Mouse (Mus musculus) CH12.LX (cell line): Measurements from ENCODE around the gene Tmem100. TPM values are rescaled to one million over a fixed set of nuclear protein-coding genes. Genes with fewer than 3 reads are reported as not detected.

Source experiments
- DNase-seq: peaks from one replicate; pipeline ENCODE4 v3.0.0-alpha.2; 2013; ENCODE audit errors: extremely low read depth
- H3K27ac ChIP-seq: 2 replicates; pipeline ENCODE4 v1.5.1; 2012; ENCODE audit warnings: low read depth, mild to moderate bottlenecking, control low read depth, moderate library complexity; ENCODE audit not compliant: insufficient read depth
- H3K27me3 ChIP-seq: replicated peaks from 2 replicates; pipeline ENCODE3; 2012; ENCODE audit warnings: inconsistent platforms
- H3K36me3 ChIP-seq, 2 experiments: replicated peaks in 1 of 2; 2 replicates each; pipeline versions ENCODE3 to v1.6.1; 2012; ENCODE audit warnings: inconsistent platforms in 1 of 2, low read length in 1 of 2, mild to moderate bottlenecking in 1 of 2, mixed read lengths in 1 of 2, moderate library complexity in 1 of 2; ENCODE audit not compliant: control insufficient read depth in 1 of 2, insufficient read depth in 1 of 2
- H3K4me1 ChIP-seq, 2 experiments: 2 replicates each; pipeline ENCODE4 v1.6.1; 2012; ENCODE audit warnings: inconsistent platforms in 1 of 2, moderate library complexity in 1 of 2; ENCODE audit not compliant: insufficient read depth in 2 of 2, control insufficient read depth in 1 of 2
- H3K4me2 ChIP-seq: 2 replicates; pipeline ENCODE4 v1.6.1; 2012; ENCODE audit warnings: low read depth, mild to moderate bottlenecking, control low read depth; ENCODE audit not compliant: poor library complexity, insufficient read depth, severe bottlenecking
- H3K4me3 ChIP-seq, 3 experiments: fragments of 150-350 bp in 1 of 3; sonication (generic) in 1 of 3; replicated peaks in 1 of 3; 2 replicates each; pipeline versions ENCODE3 to v1.5.1; 2011 to 2012; ENCODE audit warnings: low read depth in 2 of 3, low read length in 2 of 3, mild to moderate bottlenecking in 2 of 3, moderate library complexity in 2 of 3, control low read depth in 1 of 3, improper control_type of control experiment in 1 of 3, inconsistent platforms in 1 of 3, mixed read lengths in 1 of 3; ENCODE audit not compliant: poor library complexity in 1 of 3
- H3K79me2 ChIP-seq: replicated peaks from 2 replicates; pipeline ENCODE4 v1.6.1; 2012; ENCODE audit warnings: mild to moderate bottlenecking, moderate library complexity; ENCODE audit not compliant: control insufficient read depth, poor library complexity, insufficient read depth, severe bottlenecking; ENCODE audit errors: extremely low read depth
- H3K9ac ChIP-seq: 2 replicates; pipeline ENCODE4 v1.6.1; 2012; ENCODE audit warnings: low read depth, mild to moderate bottlenecking, control low read depth, moderate library complexity; ENCODE audit not compliant: insufficient read depth
- H3K9me3 ChIP-seq: replicated peaks from 2 replicates; pipeline ENCODE3; 2012; ENCODE audit warnings: low read length, inconsistent platforms, mixed read lengths
- BHLHE40 ChIP-seq: IDR thresholded peaks from 2 replicates; pipeline ENCODE4 v1.6.1; 2011; ENCODE audit warnings: mild to moderate bottlenecking, low read depth, low read length, improper control_type of control experiment
- CHD2 ChIP-seq: IDR thresholded peaks from 2 replicates; pipeline ENCODE4 v1.6.1; 2011; ENCODE audit warnings: low read length, improper control_type of control experiment
- CTCF ChIP-seq, 2 experiments: IDR thresholded peaks in 1 of 2; conservative IDR thresholded peaks in 1 of 2; 2 replicates each; pipeline ENCODE4 v1.5.1; 2011 to 2012; ENCODE audit warnings: low read depth in 2 of 2, low read length in 2 of 2, improper control_type of control experiment in 1 of 2, inconsistent platforms in 1 of 2, mild to moderate bottlenecking in 1 of 2, moderate library complexity in 1 of 2
- EP300 ChIP-seq: IDR thresholded peaks from 2 replicates; pipeline ENCODE4 v1.6.1; 2011; ENCODE audit warnings: low read length, improper control_type of control experiment
- ETS1 ChIP-seq: conservative IDR thresholded peaks from 2 replicates; pipeline ENCODE4 v1.6.1; 2012; ENCODE audit warnings: low read depth, mild to moderate bottlenecking, inconsistent platforms, low read length, improper control_type of control experiment, moderate library complexity
- GABPA ChIP-seq: IDR thresholded peaks from 2 replicates; pipeline ENCODE4 v1.6.1; 2012; ENCODE audit warnings: low read depth, low read length, improper control_type of control experiment, inconsistent platforms; ENCODE audit not compliant: insufficient replicate concordance
- MAFK ChIP-seq: IDR thresholded peaks from 2 replicates; pipeline ENCODE4 v1.6.1; 2011; ENCODE audit warnings: low read length, improper control_type of control experiment; ENCODE audit not compliant: insufficient replicate concordance
- MAX ChIP-seq: IDR thresholded peaks from 2 replicates; pipeline ENCODE4 v1.6.1; 2011; ENCODE audit warnings: low read length, improper control_type of control experiment
- MEF2A ChIP-seq: IDR thresholded peaks from 2 replicates; pipeline ENCODE4 v1.6.1; 2014; ENCODE audit warnings: low read depth, mild to moderate bottlenecking, inconsistent platforms, low read length, improper control_type of control experiment, borderline replicate concordance
- PAX5 ChIP-seq: IDR thresholded peaks from 2 replicates; pipeline ENCODE4 v1.6.1; 2012; ENCODE audit warnings: low read length, inconsistent platforms, mixed read lengths
- RAD21 ChIP-seq: IDR thresholded peaks from 2 replicates; pipeline ENCODE4 v1.6.1; 2011; ENCODE audit warnings: low read depth, mild to moderate bottlenecking, low read length, improper control_type of control experiment, moderate library complexity
- RCOR1 ChIP-seq: conservative IDR thresholded peaks from 2 replicates; pipeline ENCODE4 v1.6.1; 2012; ENCODE audit warnings: low read depth, mild to moderate bottlenecking, inconsistent platforms, low read length, improper control_type of control experiment
- SIN3A ChIP-seq: IDR thresholded peaks from 2 replicates; pipeline ENCODE4 v1.6.1; 2012; ENCODE audit warnings: low read length, improper control_type of control experiment, inconsistent platforms
- TCF12 ChIP-seq: IDR thresholded peaks from 2 replicates; pipeline ENCODE4 v1.6.1; 2014; ENCODE audit warnings: low read depth, mild to moderate bottlenecking, inconsistent platforms, low read length, improper control_type of control experiment
- ZC3H11A ChIP-seq: IDR thresholded peaks from 2 replicates; pipeline ENCODE4 v1.6.1; 2012; ENCODE audit warnings: low read depth, mild to moderate bottlenecking, inconsistent platforms, low read length, improper control_type of control experiment
- ZNF384 ChIP-seq: IDR thresholded peaks from 2 replicates; pipeline ENCODE4 v1.6.1; 2012; ENCODE audit warnings: low read depth, low read length, improper control_type of control experiment, inconsistent platforms
- dilution Hi-C: fragments of 300-500 bp; cut with MboI; formaldehyde crosslinking; loops from 2 replicates; pipeline ENCODE4 v1.14.3; 2020; ENCODE audit warnings: low sequenced_read_pairs; ENCODE audit not compliant: extremely low pct_unique_long_range_greater_than_20kb, extremely low pct_ligation_motif_present
- in situ Hi-C: fragments of 300-500 bp; cut with MboI; formaldehyde crosslinking; loops from 3 replicates; pipeline ENCODE4 v1.14.3; 2019; ENCODE audit warnings: low sequenced_read_pairs, low pct_ligation_motif_present, low pct_unique_long_range_greater_than_20kb, mixed read lengths
- polyA plus RNA-seq: library from polyadenylated mRNA; unstranded; fragments of >175 nt; gene quantifications from 2 replicates; pipeline ENCODE4 v1.2.1, GENCODE M21; 2012; ENCODE audit warnings: low read depth; ENCODE audit not compliant: insufficient read length
- total RNA-seq, 2 experiments: library from RNA; depleted of rRNA; stranded (reverse); fragments of 300-350 nt in 1 of 2; fragments of >200 nt in 1 of 2; gene quantifications; 2 replicates each; pipeline ENCODE4 v1.2.3; 2012 to 2014

Tmem100 gene
- total and polyA plus RNA-seq, 3 experiments, result 0.30 to 3.5 (median 1.0) TPM

DNA sequence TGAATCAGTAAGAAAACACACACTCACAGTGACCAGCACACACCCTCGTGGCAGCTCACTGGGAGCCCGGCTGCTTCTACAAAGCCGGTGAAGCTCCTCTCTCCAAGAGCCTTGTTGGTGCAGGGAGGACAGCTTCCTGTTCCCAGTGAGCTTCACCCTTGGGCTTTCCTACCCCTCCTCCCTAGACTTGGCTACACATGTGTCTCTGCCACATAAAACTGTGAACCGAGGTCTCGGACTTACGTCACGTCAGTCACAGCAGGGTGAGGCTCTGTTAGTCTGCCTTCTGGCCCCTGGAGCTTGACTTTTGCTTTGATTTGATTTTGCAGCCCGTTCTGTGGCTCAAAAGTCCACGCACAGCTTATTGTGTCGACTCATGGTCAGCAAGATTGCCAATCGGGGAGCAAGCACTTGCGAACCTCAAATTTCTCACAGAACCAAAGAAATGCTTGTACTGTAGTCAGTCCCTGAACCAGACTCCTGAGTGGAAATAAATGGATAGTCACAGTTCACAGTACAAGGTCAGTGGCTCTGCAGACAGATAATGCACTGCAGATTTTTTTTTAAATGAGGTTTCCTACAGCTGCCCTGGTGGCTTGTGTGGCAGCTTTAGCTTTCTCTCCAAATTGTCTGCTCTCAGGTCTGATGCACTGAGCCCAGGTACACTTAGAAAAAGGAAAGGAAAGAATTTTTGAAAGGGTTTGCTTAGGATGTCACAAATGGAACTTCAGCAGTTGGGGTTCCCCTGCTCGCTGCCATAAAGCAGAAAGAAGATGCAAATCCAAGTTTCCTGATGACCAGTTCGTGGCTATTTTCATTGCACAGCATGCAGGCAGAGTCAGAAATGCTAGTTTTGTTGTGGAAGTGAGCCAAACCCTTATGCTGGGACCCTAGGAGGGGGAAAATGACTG is 4.0 kb upstream of the Tmem100 start:
- peak overlapping the region; percentile 47 for H3K4me2 ChIP-seq
- dilution Hi-C loops, result no loop called here

DNA sequence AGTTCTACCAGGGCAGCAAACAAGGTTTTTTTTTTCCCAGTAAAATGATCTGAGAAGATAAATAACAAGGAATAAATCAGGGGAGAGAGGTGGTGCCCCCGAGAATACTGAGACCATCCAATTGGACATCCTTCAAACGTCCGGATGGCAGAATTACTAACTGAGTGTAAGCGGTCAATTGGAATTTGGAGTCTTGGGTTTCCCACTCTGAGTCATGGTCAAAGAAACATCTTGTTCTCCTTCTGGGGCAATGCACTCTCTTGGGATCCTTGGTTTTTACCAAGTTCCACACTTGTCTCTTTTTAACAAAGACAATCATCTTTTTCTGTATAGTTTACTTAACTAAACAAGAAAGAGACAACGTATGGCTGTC is 3.4 kb upstream of the Tmem100 start:
- TF ChIP-seq MAX, result no peak
- TF ChIP-seq EP300, result peak; percentile 11; the same call in 1 of the 2 replicates
- TF ChIP-seq MEF2A, result 0 out of 2 replicates have a peak, but pooled peaks have one; percentile 2
- H3K27me3 ChIP-seq, result peaks cover 6% of the 10 kb centered on the region
- in situ Hi-C loops, result no loop called here
- no peak overlapping the region for H3K9ac ChIP-seq
- DNase-seq, result no peak
- no peaks in the 10 kb centered on the region for H3K9me3 ChIP-seq
- no peak overlapping the region for H3K27ac ChIP-seq
- dilution Hi-C loops, result no loop called here
- no peaks in the 10 kb centered on the region for H3K36me3 ChIP-seq
- peaks cover 15 to 63% of the 10 kb centered on the region in 2 experiments for H3K4me1 ChIP-seq
- H3K4me3 ChIP-seq, result no peak overlapping the region
- H3K79me2 ChIP-seq, result no peaks in the 10 kb centered on the region
- peak overlapping the region; percentile 47 for H3K4me2 ChIP-seq

More for the DNA sequence above, 4.0 kb upstream of the Tmem100 start:
- Histone ChIP-seq H3K4me3 (peak overlapping the region in 1 of 3 experiments; percentile 16), H3K27ac (no peak overlapping the region), H3K27me3 (peaks cover 2% of the 10 kb centered on the region), H3K4me1 (peaks cover 15 to 59% of the 10 kb centered on the region in 2 experiments)
- in situ Hi-C loops, result no loop called here
- peak; percentile 50 for TF ChIP-seq ETS1
- 0 out of 2 replicates have a peak, but pooled peaks have one; percentile 20 for TF ChIP-seq MAFK
- peak; percentile 23 for TF ChIP-seq EP300
- TF ChIP-seq PAX5, result no peak
- TF ChIP-seq ZC3H11A, result no peak
- TF ChIP-seq MAX, result 0 out of 2 replicates have a peak, but pooled peaks have one; percentile 18
- no peak for TF ChIP-seq CHD2
- no peak for TF ChIP-seq GABPA
- peak; percentile 43; the same call in 1 of the 2 replicates for TF ChIP-seq ZNF384
- no peak for TF ChIP-seq TCF12
- no peak for TF ChIP-seq RCOR1
- no peak for TF ChIP-seq CTCF (conservative IDR thresholded peaks at IDR 0.05 in 1 of 2, IDR thresholded peaks at IDR 0.05 in 1 of 2; ENCODE audit: low read depth in 2 of 2, low read length in 2 of 2)
- peak; percentile 47; the same call in 1 of the 2 replicates for TF ChIP-seq BHLHE40
- peak; percentile 54; the same call in 1 of the 2 replicates for TF ChIP-seq MEF2A
- TF ChIP-seq SIN3A, result peak; percentile 63
- no peak for TF ChIP-seq RAD21
- TF ChIP-seq, all 38 proteins: peak for 8
- H3K36me3 ChIP-seq, result no peaks in the 10 kb centered on the region
- no peak overlapping the region for H3K9ac ChIP-seq
- no peaks in the 10 kb centered on the region for H3K9me3 ChIP-seq
- DNase-seq, result peak; percentile 47
- no peaks in the 10 kb centered on the region for H3K79me2 ChIP-seq
